Mouse (Mus musculus) kidney, adult 8-10 months (tissue): ENCODE data around the gene Ush2a.

Source experiments
- DNase-seq, 2 experiments: peaks; one replicate each; pipeline ENCODE4 v3.0.0; 2022

The Ush2a gene

DNA sequence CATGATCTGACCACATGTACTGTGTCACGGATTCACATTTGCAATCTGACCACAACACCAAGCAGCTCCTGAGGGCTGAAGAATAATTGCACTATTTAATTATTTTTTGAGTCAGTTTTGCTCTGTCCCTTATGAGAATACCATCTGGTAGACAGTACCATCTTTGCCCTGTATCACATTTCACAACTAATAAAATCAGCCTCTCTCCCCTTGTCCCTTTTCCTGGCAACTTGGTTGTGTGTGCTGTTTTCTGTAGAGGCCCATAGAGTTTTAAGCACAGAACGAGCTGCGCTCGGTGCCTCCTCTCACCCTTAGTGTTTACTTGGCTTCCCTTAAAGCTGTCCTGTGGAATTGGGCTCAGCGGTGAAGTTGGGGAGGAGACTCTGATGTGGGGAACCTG lies 290.0 kb downstream of the Ush2a start:
- no peak for DNase-seq

DNA sequence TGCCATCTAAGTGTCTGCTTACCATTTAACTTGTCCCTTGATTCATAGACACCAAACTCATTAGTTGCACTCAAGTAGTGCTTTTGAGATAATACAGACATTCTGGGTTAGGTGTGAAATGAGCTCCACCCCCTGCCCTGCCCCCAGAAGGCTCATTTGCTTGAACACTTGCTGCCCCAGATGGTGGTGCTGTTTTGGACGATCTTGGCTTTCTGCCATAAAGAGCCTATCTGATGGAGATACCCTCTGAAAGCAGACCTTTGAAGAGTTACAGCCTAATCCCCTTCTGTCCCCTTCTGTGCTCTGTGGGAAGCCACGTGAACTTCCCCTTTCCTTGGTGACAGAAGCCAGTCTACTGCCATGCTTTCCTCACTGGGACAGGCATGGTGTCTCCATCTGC lies 297.1 kb downstream of the Ush2a start:
- no peak for DNase-seq

DNA sequence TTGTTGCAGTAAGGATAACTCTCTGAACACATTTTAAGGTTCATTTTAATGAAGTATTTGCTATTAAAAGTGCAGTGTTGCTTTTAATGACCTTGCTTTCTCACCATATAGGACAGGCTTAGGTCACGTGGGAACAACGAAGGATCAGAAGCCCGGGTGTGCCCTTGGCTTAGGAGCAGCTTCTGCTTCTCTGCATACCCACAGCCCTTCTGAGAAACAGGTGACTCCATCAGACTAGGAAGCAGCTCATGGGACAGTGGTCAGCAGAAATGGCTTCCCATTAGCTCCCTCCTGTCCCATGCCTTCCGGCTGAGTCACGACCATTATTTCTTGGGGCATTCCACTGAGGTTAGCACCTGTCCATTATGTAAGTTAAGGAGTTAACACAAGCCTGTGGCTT lies 304.4 kb downstream of the Ush2a start:
- DNase-seq, result no peak

DNA sequence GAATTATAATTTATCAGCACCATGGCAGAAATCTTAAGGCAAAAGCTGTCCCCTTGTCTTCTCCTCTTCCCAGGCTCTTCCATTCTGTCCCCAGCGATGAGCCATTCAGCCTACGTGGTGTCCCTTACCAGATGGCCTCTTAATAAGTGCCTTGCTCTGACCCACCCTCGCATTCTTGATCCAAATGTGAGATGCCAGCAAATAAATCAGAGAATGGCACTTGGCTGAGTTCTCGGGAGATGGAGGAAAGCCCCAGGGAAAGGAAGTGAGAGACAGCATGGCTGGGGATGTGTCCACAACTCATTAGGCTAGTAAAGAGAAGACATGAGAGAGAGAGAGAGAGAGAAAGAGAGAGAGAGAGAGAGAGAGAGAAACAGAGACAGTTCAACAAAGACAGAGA lies 305.7 kb downstream of the Ush2a start:
- DNase-seq, result no peak

DNA sequence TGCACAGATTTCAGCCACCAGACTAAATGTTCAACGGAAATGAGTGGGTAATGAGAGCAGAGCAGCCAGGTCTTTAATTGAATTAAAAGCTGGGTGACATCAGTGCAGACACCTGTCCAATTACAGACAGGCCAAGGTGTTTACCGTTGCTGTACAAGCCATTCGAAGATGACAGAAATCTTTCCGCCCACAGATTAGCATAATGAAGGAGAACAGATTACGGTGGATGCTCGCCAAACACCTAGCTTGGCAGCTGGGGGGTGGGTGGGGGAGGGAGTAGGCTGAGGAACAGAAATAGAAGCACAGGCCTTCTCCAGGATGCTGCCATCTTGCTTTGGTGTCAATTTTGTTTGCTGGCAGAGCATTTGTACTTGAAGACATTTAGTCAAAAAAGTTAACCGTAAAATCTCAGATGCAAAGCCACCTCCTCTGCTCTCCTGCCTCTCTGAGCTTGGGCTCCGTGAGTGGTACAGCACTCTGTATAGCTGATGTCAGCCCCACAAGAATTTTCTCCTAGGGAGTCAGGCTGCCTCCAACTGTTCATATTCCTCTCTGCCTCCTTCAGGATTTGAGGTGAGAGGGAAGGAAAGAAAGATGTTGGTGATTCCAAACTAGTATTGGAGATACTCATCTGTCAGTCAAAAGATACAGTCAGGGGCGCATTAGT lies 306.6 kb downstream of the Ush2a start:
- DNase-seq, result no peak

DNA sequence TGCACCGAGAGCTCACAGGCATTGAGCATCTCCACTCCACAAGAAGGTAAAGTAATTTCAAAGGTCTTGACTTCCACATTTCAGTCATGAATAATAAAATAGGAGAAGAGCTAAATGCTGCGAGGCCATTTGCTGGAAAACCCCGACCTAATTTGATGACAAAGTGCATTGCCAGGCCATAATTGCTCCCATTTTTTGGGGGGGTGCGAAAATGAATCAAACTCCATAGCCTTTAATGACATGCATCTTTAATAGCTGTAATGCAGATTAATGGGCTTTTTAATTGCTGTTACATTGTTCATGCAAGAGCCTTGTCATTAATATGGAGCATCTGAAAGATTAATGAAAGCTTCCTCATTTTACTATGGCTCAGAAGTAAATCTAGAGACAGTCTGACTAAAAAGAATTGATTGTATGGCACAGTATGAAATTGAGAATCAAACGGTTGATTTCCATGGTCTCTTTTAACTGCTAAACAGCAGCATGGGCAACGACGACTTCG lies 314.5 kb downstream of the Ush2a start:
- DNase-seq, result no peak

DNA sequence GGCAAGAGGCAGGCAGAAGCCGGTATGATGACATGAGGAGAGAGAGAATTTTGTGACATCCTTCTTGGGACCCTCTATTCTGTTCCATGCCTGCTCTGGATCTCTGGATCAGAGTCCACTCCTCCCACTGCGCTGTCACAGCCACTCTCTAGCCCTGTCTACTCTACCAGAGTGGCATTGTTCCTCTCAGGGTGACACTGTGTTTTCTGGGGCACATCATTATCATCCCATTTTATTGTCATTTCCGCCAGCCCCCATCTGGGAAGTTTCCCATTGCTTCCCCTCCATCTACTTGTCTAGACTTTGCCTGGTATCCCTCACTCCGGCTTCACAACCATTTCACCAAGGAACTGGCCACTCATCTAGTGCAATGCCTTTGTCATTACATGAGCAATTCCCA lies 315.6 kb downstream of the Ush2a start:
- no peak for DNase-seq

DNA sequence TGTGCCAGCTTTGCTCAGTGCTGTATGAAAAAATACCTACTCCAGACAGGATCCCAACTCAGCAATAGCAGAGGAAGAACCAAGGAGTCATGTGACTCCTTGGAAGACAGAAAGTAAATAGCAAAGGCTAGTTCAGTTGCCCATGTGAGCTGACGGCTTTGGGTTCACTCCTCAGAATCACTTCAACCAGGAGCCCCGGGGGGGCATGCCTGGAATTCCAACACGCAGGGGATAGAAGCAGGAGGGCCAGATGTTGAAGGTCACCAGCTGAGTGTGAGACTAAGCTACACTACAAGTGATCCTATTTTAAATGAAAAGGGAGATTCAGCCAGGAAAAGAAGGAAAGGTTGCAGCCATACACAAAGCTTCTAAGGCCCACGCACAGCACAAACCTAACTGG lies 319.3 kb downstream of the Ush2a start:
- DNase-seq, result no peak

DNA sequence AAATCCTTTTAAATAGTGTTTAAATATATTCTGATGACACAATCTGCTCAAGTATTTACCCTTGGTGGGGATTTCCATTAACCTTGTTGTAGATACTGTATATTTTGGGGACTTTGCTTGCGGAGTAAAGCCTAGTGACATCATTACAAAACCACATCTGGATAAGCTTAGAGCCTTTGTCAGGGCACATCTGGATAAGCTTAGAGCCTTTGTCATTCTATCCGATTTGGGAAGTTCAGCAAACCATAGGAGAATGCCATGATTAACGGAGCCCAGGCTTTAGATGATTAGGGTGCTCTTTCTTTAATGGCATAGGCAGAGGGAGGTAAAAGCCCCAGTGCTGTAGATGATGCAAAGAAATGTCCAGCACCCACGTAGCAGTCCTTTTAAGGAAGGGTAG lies 333.4 kb downstream of the Ush2a start:
- DNase-seq, result no peak

DNA sequence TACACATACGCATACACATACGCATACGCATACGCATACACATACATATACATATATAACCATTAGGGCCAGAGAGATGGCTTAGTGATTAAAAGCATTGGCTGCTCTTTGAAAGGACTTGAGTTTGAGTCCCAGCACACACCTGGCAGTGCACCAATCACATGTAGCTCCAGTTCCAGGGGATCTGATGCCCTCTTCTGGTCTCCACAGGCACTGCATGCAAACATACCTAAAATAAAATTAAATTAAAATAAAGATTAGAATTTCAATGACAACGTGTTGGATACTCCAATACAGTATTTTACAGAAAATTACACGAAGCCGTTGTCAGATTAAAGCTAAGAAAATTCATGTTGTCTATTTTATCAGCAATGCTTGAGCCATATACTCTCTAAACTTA lies 336.2 kb downstream of the Ush2a start:
- DNase-seq, result no peak

DNA sequence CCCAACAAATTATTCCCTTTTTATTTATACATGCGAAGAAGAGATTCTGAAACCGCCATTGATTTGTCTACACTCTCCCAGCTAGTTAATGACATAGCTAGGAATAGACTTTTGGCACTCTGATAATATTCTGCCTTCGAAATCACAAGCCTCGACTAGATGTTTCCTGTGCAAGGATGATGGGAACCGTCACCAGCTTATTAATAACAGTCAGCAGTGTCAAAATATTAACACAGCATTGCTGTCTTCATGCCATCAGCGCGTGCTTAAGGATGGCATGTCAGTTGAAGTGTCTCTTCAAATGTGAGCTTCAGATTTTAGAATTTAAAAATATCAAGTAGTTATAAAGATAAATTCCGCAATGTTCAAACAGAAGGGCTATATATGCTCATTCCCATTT lies 337.3 kb downstream of the Ush2a start:
- no peak for DNase-seq

DNA sequence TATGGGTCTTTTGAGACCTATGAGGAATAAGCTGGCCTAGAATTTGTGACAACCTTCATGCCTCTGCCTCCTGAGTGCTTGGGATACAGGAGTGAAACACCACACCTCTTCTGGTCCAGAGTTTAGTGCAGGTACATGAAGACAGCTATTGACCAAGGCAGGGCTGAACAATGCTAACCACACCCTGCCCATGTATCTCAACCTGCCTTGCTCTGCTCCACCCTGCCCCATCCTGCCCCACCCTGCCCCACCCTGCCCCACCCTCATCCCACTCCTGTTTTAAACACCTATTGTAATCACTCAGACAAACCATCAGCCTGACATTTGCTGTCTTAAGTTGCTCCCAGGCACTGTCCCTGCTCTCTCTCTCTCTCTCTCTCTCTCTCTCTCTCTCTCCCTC lies 344.6 kb downstream of the Ush2a start:
- no peak for DNase-seq

DNA sequence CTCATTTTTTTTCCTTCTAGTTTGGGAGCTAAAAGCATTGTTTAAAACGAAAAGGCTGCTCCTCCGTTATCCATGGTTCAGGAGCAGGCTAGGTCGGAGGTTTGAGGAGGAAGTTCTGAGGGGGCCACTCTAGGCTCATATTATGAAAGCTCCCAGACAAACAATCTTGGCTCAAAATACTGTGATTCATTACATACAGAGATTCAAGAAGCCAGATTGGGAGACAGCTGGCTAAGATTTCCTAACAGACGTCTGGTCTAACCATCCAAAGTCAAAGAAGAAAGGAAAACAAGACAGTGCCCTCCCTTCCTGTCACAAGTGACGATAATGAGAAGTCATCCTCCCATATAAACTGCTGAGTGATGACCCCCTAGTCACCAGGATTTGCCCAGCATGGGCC lies 354.7 kb downstream of the Ush2a start:
- no peak for DNase-seq

DNA sequence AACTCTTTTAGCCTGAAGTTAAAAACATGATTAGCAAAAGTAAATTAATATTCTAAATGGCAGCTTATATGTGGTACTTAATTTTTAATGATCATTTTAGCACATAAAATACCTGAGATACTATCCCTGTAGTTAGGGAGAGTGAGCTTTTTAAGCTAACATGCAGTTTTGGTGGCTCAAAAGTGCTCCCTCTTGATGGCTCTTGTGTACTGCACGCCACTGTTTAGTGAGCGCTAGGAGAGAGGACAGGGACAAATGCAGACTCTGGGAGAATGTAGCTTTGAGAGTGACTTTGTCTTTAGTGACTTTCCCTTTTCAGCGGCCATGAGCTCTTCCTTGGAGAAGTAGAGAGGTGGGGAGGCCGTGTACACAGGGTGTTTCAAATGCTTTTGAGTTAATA lies 371.9 kb downstream of the Ush2a start:
- peak in 1 of 2 experiments; percentile 3 for DNase-seq

DNA sequence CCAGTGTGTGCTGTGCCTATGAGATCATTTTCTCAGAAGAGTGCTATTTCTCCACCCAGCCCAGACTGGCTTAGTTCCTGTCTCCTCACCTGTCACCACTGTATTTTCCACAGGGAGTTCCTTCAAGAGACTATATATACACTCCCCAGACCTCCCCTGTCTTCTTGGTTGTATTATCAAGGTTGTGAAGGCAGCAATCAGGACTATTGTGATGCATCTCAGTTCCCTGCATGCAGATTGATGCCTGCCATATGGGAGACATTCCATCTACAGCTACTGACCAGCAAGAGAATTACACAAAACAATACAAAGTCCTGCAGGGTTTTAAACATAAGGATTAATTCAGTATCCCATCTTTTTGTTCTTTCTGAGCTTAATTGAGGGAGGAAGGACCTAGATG lies 377.8 kb downstream of the Ush2a start:
- no peak for DNase-seq

DNA sequence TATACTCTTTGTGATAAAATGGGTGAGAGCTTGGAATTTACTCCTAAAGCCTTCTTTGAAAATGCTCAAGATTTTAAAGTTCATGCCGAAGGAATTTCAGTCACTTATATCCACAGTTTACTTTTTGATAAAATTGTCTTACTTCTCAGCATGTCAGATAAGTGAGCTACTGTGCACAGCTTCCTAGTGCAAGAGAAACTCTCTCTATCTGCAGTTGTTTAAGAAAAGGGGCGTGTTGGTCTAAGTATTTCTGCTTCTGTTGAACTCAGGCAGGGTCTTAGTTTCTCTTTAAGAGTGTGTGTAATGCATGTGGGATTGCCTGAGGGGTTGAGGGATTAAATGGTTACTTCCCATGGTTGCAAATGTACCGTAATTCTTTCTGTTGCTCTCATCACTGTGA lies 381.3 kb downstream of the Ush2a start:
- DNase-seq, result no peak

DNA sequence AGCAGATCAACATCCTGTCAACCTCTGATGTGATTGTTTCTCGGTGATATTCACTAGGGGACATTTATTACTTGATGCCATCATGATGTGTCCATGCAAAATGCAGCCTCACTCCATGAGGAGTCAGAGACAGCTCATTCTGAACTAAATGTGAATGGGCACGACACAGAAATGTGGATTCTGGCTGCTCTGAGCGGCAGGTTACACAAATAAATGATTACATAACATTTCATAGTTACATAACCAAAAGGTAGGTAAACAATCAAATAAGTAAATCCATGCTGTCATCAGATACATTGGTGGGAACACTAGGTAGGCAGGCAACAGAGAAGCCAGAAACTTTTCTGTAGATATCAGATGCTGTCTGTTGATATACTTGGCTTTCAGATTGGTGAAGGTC lies 391.2 kb downstream of the Ush2a start:
- no peak for DNase-seq

DNA sequence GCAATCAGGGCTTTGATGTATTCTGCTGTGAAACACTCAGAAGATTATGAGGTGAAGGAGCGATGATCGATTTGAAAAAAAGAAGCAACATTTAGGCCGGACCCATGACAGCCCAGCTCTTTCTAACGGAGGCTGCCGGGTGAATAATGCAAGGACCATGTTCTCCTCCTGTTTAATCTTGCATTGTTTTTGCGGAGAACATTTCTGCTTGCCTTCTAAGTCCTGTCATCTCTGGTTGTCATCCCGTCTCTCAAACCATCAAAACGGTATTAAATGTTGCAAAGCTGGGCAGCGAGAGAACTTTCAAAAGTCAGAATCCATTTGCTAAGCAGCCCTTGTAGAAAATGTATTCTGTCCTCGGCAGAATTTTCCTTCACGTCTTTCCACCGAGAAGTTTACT lies 394.3 kb downstream of the Ush2a start:
- DNase-seq, result no peak

DNA sequence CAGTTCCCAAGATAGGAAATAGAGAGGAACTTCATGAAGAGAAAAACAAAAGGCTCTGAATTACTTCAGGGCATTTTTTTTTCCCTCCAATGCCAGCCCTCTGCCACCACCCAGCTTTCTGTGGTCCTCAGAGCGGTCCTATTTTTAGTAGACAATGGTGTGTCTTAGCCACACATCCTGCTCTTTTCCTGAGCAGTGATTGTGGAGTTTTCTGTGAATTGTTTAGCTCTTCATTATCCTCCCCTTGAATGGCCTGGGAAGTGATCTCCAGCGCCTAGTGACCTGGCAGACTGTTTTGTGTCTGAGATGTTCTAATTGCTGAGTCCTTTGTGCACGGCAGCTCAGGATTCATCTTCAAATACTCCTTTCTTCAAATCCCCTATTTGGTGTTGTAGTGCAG lies 397.3 kb downstream of the Ush2a start:
- no peak for DNase-seq

DNA sequence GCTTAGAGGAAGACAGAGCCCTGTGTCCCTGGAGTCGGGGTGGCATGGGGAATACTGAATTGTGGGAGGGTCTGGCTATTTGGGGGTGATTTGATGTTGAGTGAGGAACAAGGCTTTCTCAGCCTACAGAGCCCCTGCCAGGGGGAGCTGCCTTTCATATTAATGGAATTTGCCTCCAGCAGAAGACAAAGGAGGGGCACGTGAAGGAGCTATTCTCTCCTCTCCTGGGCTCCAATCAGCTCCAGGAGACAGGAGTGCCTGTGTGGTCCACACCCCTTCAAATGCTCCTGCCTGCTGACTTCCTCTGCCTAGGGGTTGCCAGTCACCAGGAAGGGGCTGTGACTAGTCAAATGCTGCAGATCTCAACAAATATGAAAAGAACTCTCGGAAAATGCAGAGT lies 398.5 kb downstream of the Ush2a start:
- no peak for DNase-seq

DNA sequence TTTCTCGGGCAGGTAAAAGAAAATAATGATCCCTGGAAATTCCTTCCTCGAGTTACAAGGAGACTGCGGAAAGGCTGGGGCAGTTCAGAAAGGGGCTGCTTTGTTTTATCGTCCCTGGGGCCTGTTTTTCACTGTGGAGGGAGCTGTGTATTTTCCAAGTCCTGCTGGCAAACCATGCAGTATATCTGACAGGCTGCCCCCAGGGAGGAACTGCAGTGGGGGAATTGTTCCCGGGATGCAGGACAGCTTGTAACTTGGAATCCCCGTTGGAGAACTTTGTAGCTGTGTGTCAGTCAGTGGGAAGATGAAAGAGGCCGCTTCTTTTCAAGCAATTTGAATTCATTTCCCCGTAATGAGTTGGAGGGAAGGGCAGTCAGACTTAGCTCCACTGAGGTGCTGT lies 399.1 kb downstream of the Ush2a start:
- no peak for DNase-seq

DNA sequence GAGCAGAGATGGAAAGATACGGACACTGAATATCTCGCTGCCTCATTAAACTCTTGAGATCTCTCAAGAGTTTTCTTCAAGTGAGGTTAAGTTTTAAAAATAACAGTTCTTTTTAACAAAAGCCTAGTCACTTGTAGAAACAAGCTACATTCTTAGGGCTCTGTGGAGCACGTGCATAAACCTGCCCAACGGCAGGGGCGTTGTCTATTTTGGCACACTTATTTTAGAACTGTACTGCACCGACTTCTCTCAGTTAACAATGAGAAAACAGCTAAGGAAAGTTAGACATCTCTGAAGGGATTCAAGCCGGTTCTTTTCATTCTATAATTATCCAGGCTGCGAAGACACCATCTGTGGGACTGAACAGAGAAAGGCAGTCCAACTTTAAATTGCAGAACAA lies 405.6 kb downstream of the Ush2a start:
- DNase-seq, result no peak

DNA sequence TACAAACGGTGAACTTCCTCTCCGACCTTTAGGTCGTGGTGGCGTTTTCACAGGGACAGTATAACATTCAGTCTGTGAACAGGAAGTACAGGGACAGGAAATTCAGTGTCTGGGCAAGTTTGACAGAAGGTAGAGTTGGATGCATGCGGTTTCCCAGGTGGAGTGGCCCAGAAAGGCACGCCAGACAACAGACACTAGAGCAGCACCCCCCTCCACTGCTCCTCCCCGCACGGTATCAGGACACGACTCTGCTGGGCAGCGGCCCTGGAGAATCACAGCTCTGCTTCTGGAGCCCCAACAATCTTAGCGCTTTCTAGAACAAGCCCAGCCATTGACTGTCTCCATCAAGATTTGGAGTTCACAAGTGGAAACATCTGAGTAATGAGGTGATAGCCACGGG lies 406.7 kb downstream of the Ush2a start:
- no peak for DNase-seq

DNA sequence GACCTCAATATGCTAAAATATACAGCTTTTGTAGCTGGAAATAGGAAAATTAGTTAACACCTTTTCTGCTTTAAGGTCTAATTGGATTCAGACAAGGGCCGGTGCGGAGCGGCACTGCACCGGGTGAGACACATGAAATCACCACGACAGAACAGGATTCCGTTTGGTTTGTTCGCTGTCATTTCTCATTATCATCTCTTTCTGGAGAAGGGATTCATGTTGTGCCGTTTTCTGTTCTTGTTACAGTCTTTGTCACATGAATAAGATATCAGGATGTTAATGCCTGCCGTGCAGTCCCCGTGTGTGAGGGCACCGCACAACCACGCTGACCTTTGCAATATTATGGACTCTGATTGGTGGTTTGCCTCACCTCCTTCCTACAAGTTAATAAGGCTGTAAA lies 411.0 kb downstream of the Ush2a start:
- DNase-seq, result no peak

DNA sequence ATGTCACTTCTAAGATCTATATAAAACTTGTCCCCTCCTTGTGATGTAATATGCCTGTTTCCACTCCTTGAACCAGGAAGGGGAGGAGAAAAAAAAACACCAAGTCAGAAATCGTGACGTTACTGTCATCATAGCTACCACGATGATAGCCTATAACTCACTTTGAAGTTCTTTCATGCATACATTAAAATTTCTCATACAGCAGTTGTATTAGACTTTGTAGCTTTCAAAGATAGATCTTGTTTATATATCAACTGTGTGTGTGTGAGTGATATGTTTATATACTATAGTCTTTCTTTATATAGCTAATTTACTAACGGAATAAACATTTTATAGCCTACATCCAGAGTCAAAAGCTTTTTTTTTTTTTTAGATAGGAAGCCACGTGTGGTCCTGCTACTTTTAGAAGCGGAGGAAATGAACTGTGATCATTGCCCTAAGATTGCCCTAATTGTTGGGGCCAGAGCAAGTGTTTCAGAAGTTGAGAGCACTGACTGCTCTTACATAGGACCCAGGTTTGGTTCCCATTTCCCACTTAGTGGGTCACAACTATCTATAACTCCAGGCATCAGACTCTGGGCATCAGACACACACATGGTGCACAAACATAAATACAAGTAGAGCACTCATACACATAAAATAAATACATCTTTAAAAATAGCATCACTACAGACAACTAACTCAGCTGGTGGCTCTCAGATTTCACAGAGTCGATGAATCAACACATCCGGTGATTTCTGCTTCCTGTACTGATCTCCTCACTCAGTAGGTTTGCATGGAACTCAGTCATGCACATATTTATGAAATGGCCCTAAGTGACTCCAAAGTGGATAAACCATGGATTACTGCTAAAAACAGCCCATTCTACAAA lies 413.1 kb downstream of the Ush2a start:
- no peak for DNase-seq
